Mouse (Mus musculus) B cell, adult (primary cell): Measurements from ENCODE around the gene Farp1. TPM values are rescaled to one million over a fixed set of nuclear protein-coding genes. Genes with fewer than 3 reads are reported as not detected.

ENCODE experiments used
- total RNA-seq: library from RNA; stranded (reverse); gene quantifications from 4 replicates; pipeline ENCODE4 v1.2.4, GENCODE M21; 2023; ENCODE audit not compliant: inconsistent age

Farp1 gene
- 0.66 to 1.6 TPM (median 1.3 TPM) in 4 replicates for total RNA-seq

DNA sequence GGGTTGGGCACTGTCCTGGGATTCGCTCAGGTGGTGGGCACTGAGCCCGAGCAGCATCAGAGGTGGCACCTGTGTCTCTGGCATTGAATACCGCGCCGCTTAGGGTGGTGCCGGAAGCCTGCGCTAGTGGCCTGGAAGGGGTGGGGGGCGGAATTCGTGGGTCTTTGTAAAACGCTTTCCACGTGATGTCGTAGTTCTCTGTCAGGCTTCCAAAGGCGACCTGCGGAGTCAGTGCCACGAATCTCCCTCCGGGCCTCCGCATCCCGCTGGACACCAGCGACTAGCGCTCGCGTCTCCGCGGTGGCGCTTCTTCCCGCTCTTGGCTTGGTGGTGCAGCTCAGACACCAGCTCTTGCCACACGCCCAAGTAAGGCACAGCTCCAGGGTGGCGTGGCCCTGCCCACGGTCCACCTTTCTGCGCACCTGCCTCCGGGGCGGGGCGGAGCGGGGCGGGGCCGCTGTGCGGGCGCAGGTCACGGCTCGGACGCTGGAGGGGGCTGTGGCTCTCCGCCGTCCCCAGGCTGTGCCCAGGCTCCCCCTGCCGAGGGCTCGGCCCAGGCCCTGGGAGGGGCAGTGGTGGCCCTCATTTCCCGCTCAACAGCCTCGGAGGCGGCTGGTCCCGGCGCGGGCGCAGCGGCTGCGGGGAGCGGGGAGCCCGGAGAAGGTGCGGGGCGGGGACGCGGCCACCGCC lies at the start of gene Farp1:
Gene Farp1, plus strand, starts transcription at position 228 of the 690 bp plus-strand sequence.

Other genes starting within 250 kb of the Farp1 start
- gene Ipo5, start 124.0 kb upstream of the Farp1 start, total RNA-seq = 62.1 to 64.6 TPM (median 63.8 TPM) in 4 replicates